Mouse (Mus musculus) mouse trophoblast stem cell (cell line): ENCODE results near the gene Pdzd11.

Experiments used
- in situ Hi-C, 2 experiments: fragments of 300-500 bp; cut with MseI, MboI; formaldehyde crosslinking; loops; 2 replicates in 1 of 2; 3 replicates in 1 of 2; pipeline ENCODE4 v1.15.1; 2025

Gene Pdzd11

DNA sequence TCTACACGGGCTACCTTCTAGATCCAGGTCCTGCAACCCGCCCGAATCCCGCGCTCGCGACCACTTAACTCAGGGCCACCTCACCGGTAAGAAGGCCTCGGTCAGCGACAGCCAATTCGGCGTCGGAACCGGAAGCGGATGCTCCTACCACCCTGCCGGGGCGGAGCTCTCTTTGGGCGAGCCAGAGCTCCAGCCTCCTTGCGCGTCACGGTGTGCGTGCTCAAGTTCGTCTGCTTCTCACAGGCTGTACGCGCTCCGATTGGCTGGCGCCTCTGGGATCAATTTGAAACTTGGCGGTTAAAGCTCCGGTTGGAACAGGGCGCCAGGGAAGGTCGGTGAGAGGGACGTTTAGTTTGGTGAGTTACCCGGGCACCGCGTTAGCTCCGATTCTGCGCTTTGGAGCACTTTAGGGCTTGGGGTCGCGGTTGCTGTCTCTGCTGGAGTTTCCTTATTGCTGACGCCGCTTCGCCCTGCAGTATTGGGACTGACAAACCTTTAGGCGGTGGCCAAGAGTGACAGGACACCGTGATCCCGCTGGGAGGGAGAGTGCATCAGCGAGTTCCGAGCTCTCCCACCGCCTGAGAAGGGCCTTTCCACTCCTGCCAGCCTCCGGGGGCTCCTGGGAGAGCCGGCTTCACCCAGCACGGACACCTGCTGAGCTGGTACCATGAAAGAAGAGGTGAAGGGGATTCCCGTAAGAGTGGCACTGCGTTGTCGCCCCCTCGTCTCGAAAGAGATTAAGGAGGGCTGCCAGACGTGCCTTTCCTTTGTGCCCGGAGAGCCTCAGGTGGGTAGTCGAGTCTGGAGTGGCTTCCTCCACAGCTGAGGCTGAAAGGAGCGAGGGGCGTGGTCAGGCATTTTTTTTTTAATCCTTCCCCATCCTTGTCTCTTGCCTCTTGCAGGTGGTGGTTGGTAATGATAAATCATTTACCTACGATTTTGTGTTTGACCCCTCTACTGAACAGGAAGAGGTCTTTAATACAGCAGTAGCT lies at the start of gene Pdzd11:
TSS of gene Pdzd11 (minus strand) at position 767 of the 992 bp plus-strand sequence.
- in situ Hi-C loops, result no loop called here

DNA sequence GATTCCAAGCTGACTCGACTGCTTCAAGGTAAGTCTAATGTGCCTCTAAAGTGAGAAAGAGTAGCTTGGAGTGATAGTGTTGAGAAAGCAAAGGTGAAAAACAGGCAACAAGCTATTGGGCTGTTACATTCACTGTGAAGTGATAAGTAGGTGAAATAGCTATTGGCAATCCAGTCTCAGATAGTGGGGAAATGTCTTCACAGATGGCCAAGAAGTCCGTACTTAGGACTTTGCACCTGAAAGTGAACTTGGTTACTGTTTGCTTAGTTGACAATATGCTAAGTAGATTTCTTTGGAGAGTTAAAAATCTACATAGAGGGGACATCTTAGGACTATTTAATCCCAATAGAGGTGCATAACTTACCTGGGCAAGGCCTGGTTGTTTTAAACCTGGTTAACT lies 38.5 kb upstream of the Pdzd11 start:
- in situ Hi-C loops, result no loop called here

DNA sequence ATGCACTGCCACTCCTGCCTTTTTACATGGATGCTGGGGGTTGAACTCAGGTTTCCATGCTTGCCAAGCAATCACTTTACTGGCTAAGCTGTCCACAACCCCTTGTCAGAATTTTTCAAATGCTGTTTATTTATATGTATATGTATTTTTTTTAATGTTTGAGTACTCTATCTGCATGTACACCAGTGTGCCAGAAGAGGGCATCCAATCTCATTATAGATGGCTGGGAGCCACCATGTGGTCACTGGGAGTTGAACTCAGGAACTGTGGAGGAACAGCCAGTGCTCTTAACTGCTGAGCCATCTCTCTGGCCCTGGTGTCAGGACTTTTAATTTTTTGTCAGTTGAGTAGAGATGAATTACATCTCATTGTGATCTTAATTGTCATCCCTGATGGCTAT lies 26.5 kb upstream of the Pdzd11 start:
- in situ Hi-C loops, result no loop called here

DNA sequence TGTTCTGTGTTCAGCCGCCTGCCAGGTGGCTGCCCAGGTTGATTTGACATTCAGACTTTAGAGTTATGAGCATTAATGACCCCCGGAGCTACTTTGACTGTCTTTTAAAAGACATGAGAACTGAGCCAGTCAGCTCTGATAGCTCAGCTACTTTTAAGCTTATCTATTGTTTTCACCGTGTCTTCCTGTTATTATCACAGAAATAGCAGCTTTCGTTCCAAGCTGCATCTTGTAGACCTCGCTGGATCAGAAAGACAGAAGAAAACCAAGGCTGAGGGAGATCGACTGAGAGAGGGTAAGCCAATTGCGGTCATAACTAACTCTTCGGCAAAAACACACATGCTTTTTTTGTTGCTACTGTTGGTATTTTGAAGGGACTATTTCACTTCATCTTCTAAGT lies 12.1 kb upstream of the Pdzd11 start:
- in situ Hi-C loops, result no loop called here

DNA sequence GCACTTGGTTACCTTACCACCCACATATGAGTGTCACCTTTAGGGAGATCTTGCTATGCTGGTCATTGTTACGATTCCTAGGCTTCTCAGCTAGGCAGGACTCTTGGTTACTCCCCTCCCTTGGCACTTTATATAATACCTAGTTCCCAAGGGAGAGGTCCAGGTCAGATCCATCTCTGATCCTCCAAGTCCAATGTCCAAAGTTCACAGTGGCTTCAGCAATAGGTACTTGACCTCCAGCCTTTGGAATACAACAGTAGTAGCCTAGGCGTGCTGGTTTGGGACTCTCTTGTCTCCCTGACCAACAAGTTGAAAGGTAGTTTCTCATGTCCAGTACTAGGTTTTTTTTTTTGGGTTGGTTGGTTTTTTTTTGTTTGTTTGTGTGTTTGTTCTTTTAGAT lies 2.7 kb upstream of the Pdzd11 start:
- in situ Hi-C loops, result no loop called here

DNA sequence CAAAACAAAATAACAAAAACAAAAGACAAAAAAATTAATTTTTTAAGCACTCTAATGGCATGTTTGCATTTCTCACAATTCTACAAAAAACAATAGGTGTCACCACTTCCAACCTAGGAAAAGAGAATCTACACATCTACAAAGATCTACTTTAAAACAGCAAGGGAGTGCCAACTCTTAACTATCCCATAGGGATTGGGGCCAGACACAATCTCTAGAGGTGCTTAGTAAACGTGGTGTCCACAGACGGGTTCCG lies 894 bp downstream of the Pdzd11 start, which contains the start of gene Kif4:
TSS of gene Kif4 (plus strand) at position 192 of the 256 bp plus-strand sequence.
- in situ Hi-C loops, result no loop called here

DNA sequence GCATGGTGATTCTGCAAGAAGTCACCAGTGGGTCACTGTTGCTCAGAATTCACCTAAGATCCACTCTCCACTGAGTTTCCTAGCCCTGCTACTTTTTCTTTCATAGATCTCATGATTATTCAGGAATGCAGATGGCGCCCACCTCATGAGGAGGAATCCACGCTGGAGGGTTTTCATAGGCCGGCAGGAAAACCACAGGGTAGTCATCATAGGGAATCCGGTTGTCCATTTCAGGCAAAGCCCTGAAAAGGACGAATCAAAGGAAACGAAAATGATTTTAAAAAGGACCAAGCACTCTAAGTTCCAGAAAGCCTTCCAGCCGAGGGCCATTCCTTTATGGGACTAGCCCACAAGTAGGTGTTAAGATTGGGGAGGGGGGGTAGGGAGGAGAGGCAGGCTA lies 1.2 kb downstream of the Pdzd11 start:
- in situ Hi-C loops, result no loop called here

DNA sequence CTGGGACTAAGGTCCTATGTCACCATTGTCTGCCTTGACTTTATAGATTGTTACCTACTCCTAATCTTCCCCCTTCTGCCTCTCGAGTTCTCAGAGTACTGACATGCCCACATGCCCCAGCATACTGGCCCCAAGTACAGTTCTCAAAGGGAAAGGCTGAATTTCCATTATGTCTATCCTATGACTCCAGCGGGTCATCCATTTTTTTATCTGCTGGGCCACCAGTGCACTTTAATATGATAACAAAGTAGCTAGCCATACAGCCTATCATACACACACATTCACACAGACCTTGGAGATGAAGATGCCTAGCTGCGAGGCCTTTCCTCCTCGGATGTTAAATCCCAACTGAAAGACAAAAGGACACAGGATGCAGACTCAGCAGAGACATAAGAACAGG lies 2.1 kb downstream of the Pdzd11 start:
- in situ Hi-C loops, result no loop called here

DNA sequence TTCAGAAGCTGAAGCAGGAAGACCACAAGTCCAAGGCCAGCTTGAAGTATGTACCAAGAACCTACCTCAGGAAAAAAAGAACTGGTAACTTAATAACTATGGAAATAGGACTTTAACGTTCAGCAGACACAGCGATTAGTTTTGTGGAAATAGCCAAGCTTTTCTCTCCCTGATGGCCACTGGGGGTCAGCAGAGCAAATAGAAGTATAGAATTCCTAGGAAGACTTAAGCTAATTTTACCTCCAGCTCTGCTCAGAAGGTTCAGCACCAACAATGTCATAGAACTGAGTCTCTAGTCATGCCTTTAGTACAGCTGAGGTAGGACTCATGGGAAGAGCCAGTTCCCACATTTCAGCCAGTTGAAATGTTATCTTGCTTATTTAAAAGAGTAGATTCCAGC lies 5.0 kb downstream of the Pdzd11 start:
- in situ Hi-C loops, result no loop called here

DNA sequence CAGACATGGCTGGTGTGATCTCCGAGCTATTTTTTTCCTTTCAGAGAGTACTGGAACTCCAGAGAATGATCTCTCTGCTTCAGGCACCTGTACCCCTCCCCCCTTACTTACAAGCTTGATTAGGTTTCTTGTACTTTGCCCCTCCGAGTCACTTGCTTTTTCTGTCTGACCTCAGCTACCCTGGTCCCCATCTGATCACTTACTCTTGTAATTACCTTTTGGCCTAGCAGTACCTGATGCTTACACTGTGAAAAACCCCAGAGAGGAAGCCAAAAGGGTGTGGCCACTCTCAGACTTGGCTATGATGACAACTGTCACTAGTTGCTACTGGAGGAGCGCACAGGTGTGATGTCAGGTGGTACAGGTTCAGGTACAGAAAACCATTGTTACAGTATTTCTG lies 7.9 kb downstream of the Pdzd11 start:
- in situ Hi-C loops, result no loop called here

DNA sequence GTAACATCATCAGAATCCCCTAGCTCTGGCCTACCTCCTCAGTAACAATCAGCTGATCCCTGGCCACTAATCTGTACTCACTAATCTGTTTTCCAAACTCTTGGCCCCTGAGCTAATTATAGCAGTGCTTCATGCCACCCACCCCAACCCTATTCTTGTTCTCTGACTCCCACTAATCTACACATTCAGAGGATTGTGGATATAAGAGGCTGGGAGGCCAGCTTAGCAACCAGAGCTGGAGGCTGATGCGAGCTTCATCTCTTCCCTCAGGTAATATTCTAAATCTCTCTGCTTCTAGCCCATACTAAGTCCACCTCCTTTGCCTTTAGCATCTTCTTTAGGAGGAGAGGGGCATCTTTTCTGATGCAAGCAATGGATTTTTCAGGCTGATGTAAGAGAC lies 21.1 kb downstream of the Pdzd11 start, which contains the start of gene Arr3:
TSS of gene Arr3 (plus strand) at position 184 of the 400 bp plus-strand sequence.
- in situ Hi-C loops, result no loop called here

DNA sequence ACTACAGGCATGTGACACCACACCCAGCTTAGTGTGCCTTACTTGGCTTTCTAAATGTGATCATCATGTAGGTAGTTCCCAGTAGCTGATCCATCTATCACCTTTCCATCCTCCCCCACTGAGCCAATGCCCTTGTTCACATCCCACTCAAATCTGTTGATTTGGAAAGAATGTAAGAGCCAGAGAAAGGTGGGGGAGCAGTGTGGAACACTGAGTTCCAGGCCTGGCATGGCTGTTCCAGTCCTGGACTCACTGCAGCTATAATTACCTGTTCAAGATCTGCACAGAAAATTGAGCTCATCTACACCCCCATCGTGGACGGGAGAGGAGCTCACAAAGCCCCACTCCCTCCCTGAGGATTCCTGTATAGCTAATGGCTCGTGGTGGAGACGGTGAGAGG lies 26.6 kb downstream of the Pdzd11 start:
- in situ Hi-C loops, result no loop called here

DNA sequence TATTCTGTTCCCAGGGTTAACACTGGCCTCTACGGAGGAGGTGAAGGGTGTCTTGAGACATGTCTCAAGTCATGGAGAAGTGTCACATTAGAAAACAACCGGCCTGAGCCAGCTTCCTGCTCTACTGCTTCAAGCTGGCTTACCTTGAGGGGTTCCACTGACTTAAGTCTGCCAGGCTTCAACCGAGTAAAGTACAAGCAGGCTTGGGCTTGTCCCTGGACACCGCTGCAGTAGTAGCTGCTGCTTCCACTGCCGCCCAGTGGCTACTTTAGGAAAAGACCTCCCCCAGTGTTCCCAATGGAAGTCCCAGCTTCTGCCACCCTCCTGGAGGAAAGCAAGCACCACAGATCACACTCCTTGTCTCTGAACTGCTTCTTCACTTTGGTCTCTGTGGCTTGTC lies 28.9 kb downstream of the Pdzd11 start:
- in situ Hi-C loops, result no loop called here

DNA sequence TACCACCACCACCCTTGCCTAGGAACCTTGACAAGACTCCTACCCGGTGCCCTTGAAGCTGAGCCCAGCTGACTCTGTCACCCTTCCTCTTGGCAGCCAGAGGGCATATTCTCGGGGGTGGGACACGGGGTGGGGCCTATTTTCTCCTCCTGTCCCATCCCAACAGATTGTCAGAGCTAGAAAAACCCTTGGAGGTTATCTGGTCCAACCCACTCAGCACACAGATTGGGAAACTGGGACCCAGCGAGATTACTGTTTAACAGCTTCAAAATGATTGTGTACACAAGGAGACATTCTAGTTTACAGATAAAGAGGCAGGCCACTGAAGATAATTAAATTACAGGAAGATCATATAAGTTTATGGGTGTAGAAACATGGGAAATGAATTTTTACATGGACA lies 31.6 kb downstream of the Pdzd11 start, which contains the start of gene P2ry4:
TSS of gene P2ry4 (minus strand) at position 79 of the 400 bp plus-strand sequence.
- in situ Hi-C loops, result no loop called here
